Comparison of ENCODE assay signal across 10 mouse cellular contexts in the genomic region with DNA sequence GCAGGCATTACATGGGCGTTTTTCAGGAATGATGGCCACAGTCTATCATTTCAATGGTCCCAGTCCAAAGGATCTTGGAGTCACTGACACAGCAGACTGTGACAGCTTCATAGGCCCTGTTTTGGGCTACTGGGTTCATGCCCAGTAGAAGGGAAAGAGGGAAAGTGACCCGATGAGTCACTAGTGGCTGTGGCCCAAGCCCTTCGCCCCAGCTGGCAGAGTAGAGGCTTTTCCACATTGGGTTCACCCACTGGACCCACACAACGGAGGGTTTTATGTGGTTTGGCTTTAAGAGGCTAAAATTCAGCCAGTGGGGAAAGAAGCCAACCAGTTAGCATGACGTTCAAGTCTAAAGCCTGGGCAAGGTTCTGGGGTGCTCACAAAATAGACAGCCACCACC.
A peak's percentile ranks its signal among the peaks of the same experiment; 100 is the strongest.
DNase-seq lines count a peak whose midpoint lies in the region; ATAC-seq and TF ChIP-seq lines count a peak whose summit lies in the region.
"Had no signal": no experiment of that assay in that cellular context is flagged by ENCODE, and none has a peak within 500 bp of the region (broad histone marks: within the 10 kb centered on the region; RNA-seq: fewer than 3 reads in every experiment).

No protein-coding gene starts in this region.

- H3K36me3 ChIP-seq in kidney, adult 2 months (ENCODE audit: control insufficient read depth, insufficient read depth, low read length), result no peaks in the 10 kb centered on the region
- no peaks in the 10 kb centered on the region for H3K36me3 ChIP-seq in kidney, embryonic 15.5 days
- no peaks in the 10 kb centered on the region for H3K36me3 ChIP-seq in forebrain, embryonic 13.5 days (ENCODE audit: poor library complexity, severe bottlenecking)
- no peaks in the 10 kb centered on the region for H3K36me3 ChIP-seq in hindbrain, embryonic 10.5 days
- H3K36me3 ChIP-seq: heart, embryonic 15.5 days; liver, embryonic 15.5 days had no signal

- TF ChIP-seq CTCF in kidney, adult 2 months (conservative IDR thresholded peaks at IDR 0.05; ENCODE audit: insufficient read depth, insufficient read length, low read depth, low read length), result no peak

- DNase-seq in kidney, adult 2 months, result peak; percentile 66
- peak; percentile 72 for DNase-seq in adrenal gland, postnatal 14 days
- DNase-seq in gastrocnemius, postnatal 36 days, result peak; percentile 57 to 71
- DNase-seq in left cerebral cortex, postnatal 36 days (ENCODE audit: low spot score in 2 of 2), result peak; percentile 16 to 25
- DNase-seq in hindbrain, embryonic 10.5 days (ENCODE audit: low spot score), result no peak

- H3K27ac ChIP-seq in kidney, adult 2 months (ENCODE audit: insufficient read depth, low read depth, low read length), result no peak overlapping the region
- no peak overlapping the region for H3K27ac ChIP-seq in kidney, embryonic 15.5 days
- no peak overlapping the region for H3K27ac ChIP-seq in forebrain, embryonic 13.5 days
- H3K27ac ChIP-seq in hindbrain, embryonic 10.5 days, result no peak overlapping the region
- H3K27ac ChIP-seq: heart, embryonic 15.5 days; liver, embryonic 15.5 days had no signal

- H3K4me2 ChIP-seq in kidney, embryonic 15.5 days, result no peak overlapping the region
- no peak overlapping the region for H3K4me2 ChIP-seq in forebrain, embryonic 13.5 days
- H3K4me2 ChIP-seq: heart, embryonic 15.5 days; liver, embryonic 15.5 days had no signal

- intact Hi-C loops in gastrocnemius, postnatal 36 days (cut with DNase I), result no loop called here
- intact Hi-C loops in left cerebral cortex, postnatal 36 days (cut with DNase I), result no loop called here

- H3K27me3 ChIP-seq in kidney, adult 2 months (replicated peaks; ENCODE audit: control insufficient read depth, insufficient read depth, low read length), result no peaks in the 10 kb centered on the region
- no peaks in the 10 kb centered on the region for H3K27me3 ChIP-seq in kidney, embryonic 15.5 days
- H3K27me3 ChIP-seq in forebrain, embryonic 13.5 days, result no peaks in the 10 kb centered on the region
- no peaks in the 10 kb centered on the region for H3K27me3 ChIP-seq in hindbrain, embryonic 10.5 days (ENCODE audit: insufficient read depth, poor library complexity, severe bottlenecking)
- H3K27me3 ChIP-seq: heart, embryonic 15.5 days; liver, embryonic 15.5 days had no signal

- no peaks in the 10 kb centered on the region for H3K9me3 ChIP-seq in kidney, embryonic 15.5 days (replicated peaks)
- H3K9me3 ChIP-seq in forebrain, embryonic 13.5 days (replicated peaks), result no peaks in the 10 kb centered on the region
- no peaks in the 10 kb centered on the region for H3K9me3 ChIP-seq in hindbrain, embryonic 10.5 days
- H3K9me3 ChIP-seq: heart, embryonic 15.5 days; liver, embryonic 15.5 days had no signal

- H3K4me3 ChIP-seq in kidney, adult 2 months (ENCODE audit: insufficient read depth, low read depth, low read length), result no peak overlapping the region
- H3K4me3 ChIP-seq in kidney, embryonic 15.5 days (replicated peaks), result no peak overlapping the region
- H3K4me3 ChIP-seq in forebrain, embryonic 13.5 days, result no peak overlapping the region
- no peak overlapping the region for H3K4me3 ChIP-seq in hindbrain, embryonic 10.5 days
- H3K4me3 ChIP-seq: heart, embryonic 15.5 days; liver, embryonic 15.5 days had no signal

- no peak overlapping the region for H3K9ac ChIP-seq in kidney, embryonic 15.5 days
- H3K9ac ChIP-seq in forebrain, embryonic 13.5 days, result no peak overlapping the region
- H3K9ac ChIP-seq: heart, embryonic 15.5 days; liver, embryonic 15.5 days had no signal

- ATAC-seq in kidney, embryonic 15.5 days (replicated peaks; ENCODE audit: low FRiP score), result no peak
- ATAC-seq in erythroblast, adult 5-6 weeks (replicated peaks; ENCODE audit: low FRiP score, poor library complexity, severe bottlenecking), result no peak
- ATAC-seq in forebrain, embryonic 13.5 days, result no peak

- no peak for TF ChIP-seq POLR2A in kidney, adult 2 months (IDR thresholded peaks at IDR 0.05; ENCODE audit: low read depth, low read length)

- WGBS in kidney, adult 2 months, result 76% methylated on average over 5 of the region's 5 CpGs
- WGBS in kidney, embryonic 15.5 days, result 92% methylated on average over 5 of the region's 5 CpGs
- 88% methylated on average over 5 of the region's 5 CpGs for WGBS in forebrain, embryonic 13.5 days
- 91% methylated on average over 5 of the region's 5 CpGs for WGBS in hindbrain, embryonic 10.5 days

- H3K4me1 ChIP-seq in kidney, adult 2 months (ENCODE audit: control insufficient read depth, insufficient read depth, low read length), result no peaks in the 10 kb centered on the region
- H3K4me1 ChIP-seq in kidney, embryonic 15.5 days, result no peaks in the 10 kb centered on the region
- no peaks in the 10 kb centered on the region for H3K4me1 ChIP-seq in forebrain, embryonic 13.5 days
- no peaks in the 10 kb centered on the region for H3K4me1 ChIP-seq in hindbrain, embryonic 10.5 days (replicated peaks)
- H3K4me1 ChIP-seq: heart, embryonic 15.5 days; liver, embryonic 15.5 days had no signal
